Mouse (Mus musculus) monocyte, adult 2 months (primary cell): Measurements from ENCODE around the gene Aoc3.
"Not testable (repeated sequence)": the region's sequence is repeated elsewhere in the genome, so short reads cannot be mapped to it uniquely, and the experiment has no call there.

Experiments used
- DNase-seq, 2 experiments: peaks; one replicate each; pipeline ENCODE4 v3.0.0; 2022; ENCODE audit warnings: low spot score in 2 of 2, low read depth in 1 of 2

Aoc3 gene

DNA sequence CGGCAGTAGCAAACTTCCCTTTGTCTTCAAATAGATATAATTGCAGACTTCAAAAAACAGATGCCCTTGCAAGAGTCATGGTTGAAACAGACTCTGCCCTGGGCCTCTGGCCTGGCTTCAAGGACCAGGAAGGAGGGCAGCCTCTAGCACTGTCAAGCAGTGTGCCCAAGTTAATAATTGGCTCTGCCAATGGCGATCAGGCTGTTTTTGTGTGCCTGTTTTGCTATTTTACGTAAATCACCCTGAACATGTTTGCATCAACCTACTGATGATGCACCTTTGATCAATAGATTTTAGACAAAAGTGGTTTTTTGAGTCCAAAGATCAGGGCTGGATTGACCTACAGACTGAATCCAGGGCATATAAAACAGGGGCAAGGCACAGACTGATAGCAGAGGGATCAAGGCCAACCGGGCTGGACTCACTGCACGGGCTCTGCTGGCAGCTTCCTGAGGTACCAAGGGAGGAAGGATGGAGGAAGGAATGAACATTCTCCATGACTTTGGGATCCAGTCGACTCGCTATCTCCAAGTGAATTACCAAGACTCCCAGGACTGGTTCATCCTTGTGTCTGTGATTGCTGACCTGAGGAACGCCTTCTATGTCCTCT, 37.0 kb downstream of the Aoc3 start, which contains the start of gene G6pc:
TSS of gene G6pc (plus strand) at position 236 of the 610 bp plus-strand sequence.
- no peak for DNase-seq

DNA sequence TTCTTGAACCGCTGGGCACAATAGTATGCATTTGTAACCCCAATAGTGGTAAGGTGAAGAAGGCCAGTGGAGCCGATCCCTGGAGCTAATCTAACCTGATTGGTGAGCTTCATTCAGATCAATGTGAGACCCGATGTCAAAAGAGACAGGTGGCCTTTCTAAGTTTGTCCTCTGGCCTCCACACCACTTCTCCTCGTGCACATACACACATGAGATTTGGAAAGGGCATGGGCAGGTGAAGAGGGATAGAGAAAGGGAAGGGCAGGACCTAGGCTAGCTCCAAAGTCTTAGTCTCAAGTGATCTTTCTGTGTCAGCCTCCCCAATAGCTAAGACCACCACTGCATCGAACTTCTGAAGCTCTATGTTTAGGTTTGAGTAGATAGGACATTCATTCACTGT, 39.7 kb downstream of the Aoc3 start:
- DNase-seq = no peak

DNA sequence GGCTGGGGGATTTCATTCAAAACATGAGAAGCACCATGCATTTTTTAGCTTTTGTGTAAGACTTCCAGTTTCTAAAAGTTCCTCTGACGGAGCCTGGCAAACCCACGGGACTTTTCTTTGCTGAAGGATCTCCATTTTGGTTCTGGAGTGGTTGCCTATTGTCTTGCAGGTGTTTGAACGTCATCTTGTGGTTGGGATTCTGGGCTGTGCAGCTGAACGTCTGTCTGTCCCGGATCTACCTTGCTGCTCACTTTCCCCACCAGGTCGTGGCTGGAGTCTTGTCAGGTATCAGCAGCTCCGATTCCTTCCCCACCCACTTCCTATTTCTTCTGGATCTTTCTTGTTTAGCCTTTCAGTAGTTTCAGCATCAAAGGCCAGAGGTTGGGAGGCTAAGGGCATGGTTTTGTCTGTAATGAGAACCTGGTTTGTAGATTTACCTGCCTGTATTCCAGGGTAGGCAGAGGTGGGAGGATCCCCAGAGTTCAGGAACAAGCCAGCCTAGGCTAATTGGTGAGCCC, 44.1 kb downstream of the Aoc3 start:
- no peak for DNase-seq

DNA sequence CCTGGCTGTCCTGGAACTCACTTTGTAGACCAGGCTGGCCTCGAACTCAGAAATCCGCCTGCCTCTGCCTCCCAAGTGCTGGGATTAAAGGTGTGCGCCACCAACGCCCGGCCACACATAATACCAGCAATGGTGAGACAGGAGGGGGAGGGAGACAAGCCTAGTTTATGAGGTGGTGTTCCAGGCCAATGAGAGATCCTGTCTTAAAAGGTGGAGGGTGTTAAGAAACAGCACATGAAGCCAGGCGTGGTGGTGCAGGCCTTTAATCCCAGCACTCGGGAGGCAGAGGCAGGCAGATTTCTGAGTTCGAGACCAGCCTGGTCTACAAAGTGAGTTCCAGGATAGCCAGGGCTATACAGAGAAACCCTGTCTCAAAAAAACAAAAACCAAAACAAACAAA, 47.8 kb downstream of the Aoc3 start:
- DNase-seq = not testable (repeated sequence)

DNA sequence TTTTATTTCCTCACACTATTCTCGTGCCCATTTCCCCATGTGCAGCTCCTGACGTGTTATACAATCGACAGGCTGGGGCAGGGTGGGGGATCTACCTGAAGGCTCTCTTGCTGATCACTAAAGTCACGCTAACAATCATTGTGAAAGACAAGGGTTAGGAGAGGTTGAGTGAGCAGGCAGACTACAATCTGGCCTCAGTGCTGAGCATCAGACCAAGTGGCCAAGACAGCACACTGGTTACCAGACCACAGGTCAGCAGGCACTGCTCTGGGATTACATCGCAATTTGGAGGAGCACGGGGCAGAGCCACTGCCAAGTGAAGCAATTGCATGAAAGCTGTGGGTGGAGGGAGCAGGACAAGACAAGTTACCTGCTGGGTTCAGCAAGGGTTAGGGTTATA, 48.5 kb downstream of the Aoc3 start:
- no peak for DNase-seq

DNA sequence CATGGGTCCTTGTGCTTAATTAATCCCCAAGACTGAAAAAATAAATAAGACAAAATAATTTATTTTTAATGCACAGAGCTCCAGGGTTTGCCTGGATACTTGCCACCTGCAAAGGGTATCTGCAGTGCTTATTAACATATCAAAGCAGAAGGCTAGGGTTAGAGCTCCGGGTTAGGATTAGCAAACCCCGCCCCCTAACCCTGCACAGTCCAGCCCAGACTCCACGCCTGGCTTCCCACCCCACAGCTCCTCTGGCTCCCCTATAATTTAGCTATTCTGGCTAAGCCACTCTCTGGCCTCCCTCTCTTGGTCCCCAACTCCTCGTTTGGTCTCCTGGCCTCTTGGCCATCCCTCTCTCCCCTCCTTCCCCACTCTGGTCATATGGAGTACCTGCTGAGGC, 51.4 kb downstream of the Aoc3 start:
- no peak for DNase-seq
